ENCODE assay signal across 9 mouse cellular contexts in genomic region chr13:119341833-119342232, GRCm38 (mm10).
DNase-seq lines count a peak whose midpoint lies in the region; ATAC-seq and TF ChIP-seq lines count a peak whose summit lies in the region.
"Had no signal": no experiment of that assay in that cellular context is flagged by ENCODE, and none has a peak within 500 bp of the region (broad histone marks: within the 10 kb centered on the region; RNA-seq: fewer than 3 reads in every experiment).

No protein-coding gene starts in this region.

- H3K4me3 ChIP-seq in gastrocnemius, adult 2 months, result no peak overlapping the region
- H3K4me3 ChIP-seq in kidney, postnatal 0 days (replicated peaks; ENCODE audit: low read depth, low read length), result no peak overlapping the region
- H3K4me3 ChIP-seq: limb, embryonic 12.5 days had no signal

- ATAC-seq in kidney, postnatal 0 days (replicated peaks; ENCODE audit: low FRiP score, low read depth), result 0 out of 2 replicates have a peak, but pooled peaks have one; percentile 36

- peak; percentile 46 for DNase-seq in gastrocnemius, adult 2 months
- DNase-seq in gastrocnemius, postnatal 36 days, result no peak
- DNase-seq in spleen, postnatal 4 days (ENCODE audit: low spot score in 2 of 2), result peak; percentile 34 to 71
- DNase-seq in spleen, postnatal 36 days (ENCODE audit: low spot score in 2 of 2), result no peak
- peak; percentile 65 for DNase-seq in embryo, embryonic 11 days
- peak; percentile 52 for DNase-seq in kidney, postnatal 0 days (ENCODE audit: low spot score)
- DNase-seq in mesoderm, embryonic 11.5 days (ENCODE audit: low read depth, low spot score), result peak; percentile 71
- no peak for DNase-seq in urinary bladder, postnatal 25 days (ENCODE audit: low spot score)

- H3K27me3 ChIP-seq in kidney, postnatal 0 days (ENCODE audit: insufficient read depth, low read length), result no peaks in the 10 kb centered on the region
- H3K27me3 ChIP-seq: limb, embryonic 12.5 days had no signal

- peaks cover 3% of the 10 kb centered on the region; the same call in 1 of the 2 replicates for H3K36me3 ChIP-seq in kidney, postnatal 0 days (ENCODE audit: insufficient read depth, low read length)

- no peak overlapping the region for H3K4me2 ChIP-seq in kidney, postnatal 0 days (ENCODE audit: low read length)
- H3K4me2 ChIP-seq: limb, embryonic 12.5 days had no signal

- intact Hi-C loops in gastrocnemius, adult 2 months (cut with DNase I), result no loop called here
- intact Hi-C loops in gastrocnemius, postnatal 36 days (cut with DNase I), result no loop called here

- H3K27ac ChIP-seq in gastrocnemius, adult 2 months, result no peak overlapping the region
- no peak overlapping the region for H3K27ac ChIP-seq in kidney, postnatal 0 days
- H3K27ac ChIP-seq: limb, embryonic 12.5 days had no signal

- H3K9ac ChIP-seq in kidney, postnatal 0 days (ENCODE audit: low read depth, low read length), result no peak overlapping the region
- H3K9ac ChIP-seq: limb, embryonic 12.5 days had no signal

- 38% methylated on average over 2 of the region's 2 CpGs for WGBS in kidney, postnatal 0 days

- H3K4me1 ChIP-seq in kidney, postnatal 0 days (replicated peaks; ENCODE audit: insufficient read depth, low read length), result no peaks in the 10 kb centered on the region; the same call in 1 of the 2 replicates
- H3K4me1 ChIP-seq: limb, embryonic 12.5 days had no signal

- TF ChIP-seq CTCF in gastrocnemius, adult 2 months (IDR thresholded peaks at IDR 0.05), result peak; percentile 65
- peak; percentile 86 for TF ChIP-seq CTCF in kidney, postnatal 0 days (IDR thresholded peaks at IDR 0.05; ENCODE audit: low read depth)

- H3K9me3 ChIP-seq in kidney, postnatal 0 days (replicated peaks; ENCODE audit: low read length), result no peaks in the 10 kb centered on the region
- H3K9me3 ChIP-seq: limb, embryonic 12.5 days had no signal

Comparison
In these comparisons a context has a peak if more than half of its experiments do, and no peak if none do; other contexts are left out.
1. DNase-seq: peak in gastrocnemius, adult 2 months (single experiment), spleen, postnatal 4 days (2 of 2), embryo, embryonic 11 days (single experiment), kidney, postnatal 0 days (single experiment) and mesoderm, embryonic 11.5 days (single experiment); none in gastrocnemius, postnatal 36 days (0 of 2), spleen, postnatal 36 days (0 of 2) and urinary bladder, postnatal 25 days (single experiment).